Comparison of ENCODE assay signal across 28 mouse cellular contexts in the genomic region with DNA sequence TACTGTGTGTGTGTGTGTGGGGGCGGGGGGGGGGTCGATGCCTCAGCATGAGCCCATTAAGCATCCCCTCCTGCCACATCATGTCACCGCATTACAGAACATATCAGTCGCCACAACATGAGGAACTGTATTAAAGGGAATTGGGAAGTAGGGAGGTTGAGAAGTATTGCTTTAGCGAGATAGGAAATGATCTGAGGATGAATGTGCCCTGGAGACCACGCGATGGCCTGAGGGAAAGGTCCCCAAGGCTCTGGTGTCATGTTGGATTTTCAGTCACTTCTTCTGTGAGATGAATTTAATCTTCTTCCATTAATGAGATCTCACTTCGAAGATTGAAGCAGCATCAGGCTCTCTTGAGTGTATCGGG. TPM values are rescaled to one million over a fixed set of nuclear protein-coding genes. Genes with fewer than 3 reads are reported as not detected.
DNase-seq lines count a peak whose midpoint lies in the region; ATAC-seq and TF ChIP-seq lines count a peak whose summit lies in the region.
"Had no signal": no experiment of that assay in that cellular context is flagged by ENCODE, and none has a peak within 500 bp of the region (broad histone marks: within the 10 kb centered on the region; RNA-seq: fewer than 3 reads in every experiment).

No protein-coding gene starts in this region.

- H3K36me3 ChIP-seq in midbrain, embryonic 14.5 days (ENCODE audit: control insufficient read depth, insufficient read depth, low read length), result no peaks in the 10 kb centered on the region
- no peaks in the 10 kb centered on the region for H3K36me3 ChIP-seq in midbrain, embryonic 10.5 days
- peaks cover 0 to 12% of the 10 kb centered on the region in 2 experiments; a peak in 2 of 4 replicates for H3K36me3 ChIP-seq in MEL (ENCODE audit: control insufficient read depth in 1 of 2, insufficient read depth in 2 of 2, low read length in 2 of 2)
- H3K36me3 ChIP-seq in kidney, embryonic 14.5 days (ENCODE audit: control insufficient read depth, insufficient read depth, low read length), result no peaks in the 10 kb centered on the region
- no peaks in the 10 kb centered on the region for H3K36me3 ChIP-seq in liver, embryonic 12.5 days
- H3K36me3 ChIP-seq: forebrain, embryonic 10.5 days; heart, embryonic 10.5 days; heart, embryonic 13.5 days had no signal

- no peak overlapping the region for H3K4me3 ChIP-seq in midbrain, embryonic 14.5 days (replicated peaks; ENCODE audit: low read depth, low read length)
- no peak overlapping the region for H3K4me3 ChIP-seq in midbrain, embryonic 10.5 days
- H3K4me3 ChIP-seq in MEL (ENCODE audit: control insufficient read depth in 1 of 2, insufficient read depth in 1 of 2, low read depth in 2 of 2, low read length in 2 of 2), result peak overlapping the region; percentile 12 to 47; a peak in 3 of 4 replicates
- H3K4me3 ChIP-seq in kidney, embryonic 14.5 days (ENCODE audit: low read length), result no peak overlapping the region
- H3K4me3 ChIP-seq in liver, embryonic 12.5 days, result no peak overlapping the region
- H3K4me3 ChIP-seq: forebrain, embryonic 10.5 days; forebrain, embryonic 13.5 days; heart, adult 2 months; heart, embryonic 10.5 days; heart, embryonic 13.5 days had no signal

- no peak overlapping the region for H3K9ac ChIP-seq in midbrain, embryonic 14.5 days (replicated peaks; ENCODE audit: low read length)
- H3K9ac ChIP-seq in MEL (ENCODE audit: control insufficient read depth, low read depth, low read length, poor library complexity, severe bottlenecking), result peak overlapping the region; percentile 57
- H3K9ac ChIP-seq in kidney, embryonic 14.5 days (ENCODE audit: low read depth, low read length), result no peak overlapping the region
- no peak overlapping the region for H3K9ac ChIP-seq in liver, embryonic 12.5 days
- H3K9ac ChIP-seq: forebrain, embryonic 13.5 days; forebrain, postnatal 0 days; heart, embryonic 13.5 days; hindbrain, embryonic 14.5 days had no signal

- no peak overlapping the region for H3K4me2 ChIP-seq in midbrain, embryonic 14.5 days (ENCODE audit: low read length)
- no peak overlapping the region for H3K4me2 ChIP-seq in kidney, embryonic 14.5 days (replicated peaks; ENCODE audit: low read depth, low read length)
- H3K4me2 ChIP-seq in liver, embryonic 12.5 days, result no peak overlapping the region
- H3K4me2 ChIP-seq: forebrain, embryonic 13.5 days; heart, embryonic 13.5 days; hindbrain, embryonic 14.5 days had no signal

- 53% methylated on average over 9 of the region's 9 CpGs for WGBS in midbrain, embryonic 14.5 days
- 72% methylated on average over 9 of the region's 9 CpGs for WGBS in midbrain, embryonic 10.5 days
- 67% methylated on average over 9 of the region's 9 CpGs for WGBS in kidney, embryonic 14.5 days
- WGBS in liver, embryonic 12.5 days (ENCODE audit: insufficient replicate concordance), result 45% methylated on average over 9 of the region's 9 CpGs

- TF ChIP-seq POLR2A in MEL (IDR thresholded peaks at IDR 0.05; ENCODE audit: control insufficient read depth in 1 of 2, insufficient read depth in 1 of 2, low read depth in 1 of 2, low read length in 2 of 2, poor library complexity in 1 of 2), result no peak

- ATAC-seq in midbrain, embryonic 14.5 days (ENCODE audit: low FRiP score, low TSS enrichment), result no peak; the same call in 1 of the 2 replicates
- 0 out of 2 replicates have a peak, but pooled peaks have one; percentile 39 for ATAC-seq in common myeloid progenitor, adult 5-6 weeks (replicated peaks; ENCODE audit: low read depth, poor library complexity, severe bottlenecking)
- ATAC-seq in kidney, embryonic 14.5 days (ENCODE audit: low FRiP score, low TSS enrichment), result no peak
- ATAC-seq in liver, embryonic 12.5 days, result no peak
- ATAC-seq: forebrain, embryonic 13.5 days; forebrain, postnatal 0 days; hindbrain, postnatal 0 days; inflammation-experienced regulatory T-cells, adult 6 months; Patski had no signal

- TF ChIP-seq CTCF in MEL (IDR thresholded peaks at IDR 0.05 in 2 of 3, conservative IDR thresholded peaks at IDR 0.05 in 1 of 3; ENCODE audit: control insufficient read depth in 1 of 3, insufficient read depth in 1 of 3, low read depth in 2 of 3, low read length in 3 of 3, poor library complexity in 1 of 3, severe bottlenecking in 1 of 3), result no peak

- no peaks in the 10 kb centered on the region for H3K27me3 ChIP-seq in midbrain, embryonic 14.5 days (ENCODE audit: control insufficient read depth, insufficient read depth, low read length)
- H3K27me3 ChIP-seq in midbrain, embryonic 10.5 days (ENCODE audit: low read depth, poor library complexity, severe bottlenecking), result no peaks in the 10 kb centered on the region
- H3K27me3 ChIP-seq in MEL (ENCODE audit: control insufficient read depth in 1 of 2, insufficient read depth in 2 of 2, low read length in 2 of 2), result no peaks in the 10 kb centered on the region
- H3K27me3 ChIP-seq in kidney, embryonic 14.5 days (ENCODE audit: control insufficient read depth, insufficient read depth, low read length), result no peaks in the 10 kb centered on the region
- peaks cover 5% of the 10 kb centered on the region for H3K27me3 ChIP-seq in liver, embryonic 12.5 days (replicated peaks)
- H3K27me3 ChIP-seq: CH12.LX; forebrain, embryonic 13.5 days; heart, embryonic 13.5 days; Patski had no signal

- H3K4me1 ChIP-seq in midbrain, embryonic 14.5 days (ENCODE audit: control insufficient read depth, insufficient read depth, low read length), result no peaks in the 10 kb centered on the region
- peaks cover 11% of the 10 kb centered on the region for H3K4me1 ChIP-seq in midbrain, embryonic 10.5 days
- peaks cover 2 to 16% of the 10 kb centered on the region in 2 experiments; a peak in 3 of 4 replicates for H3K4me1 ChIP-seq in MEL (ENCODE audit: control insufficient read depth in 1 of 2, insufficient read depth in 2 of 2, low read length in 2 of 2)
- H3K4me1 ChIP-seq in kidney, embryonic 14.5 days (ENCODE audit: control insufficient read depth, insufficient read depth, low read length), result no peaks in the 10 kb centered on the region
- no peaks in the 10 kb centered on the region; the same call in 1 of the 2 replicates for H3K4me1 ChIP-seq in liver, embryonic 12.5 days
- H3K4me1 ChIP-seq: forebrain, embryonic 13.5 days; heart, embryonic 13.5 days had no signal

- H3K9me3 ChIP-seq in midbrain, embryonic 14.5 days (ENCODE audit: control insufficient read depth, low read length), result 0 out of 2 replicates have a peak, but pooled peaks cover 3% of the 10 kb centered on the region
- peaks cover 5% of the 10 kb centered on the region; the same call in 1 of the 2 replicates for H3K9me3 ChIP-seq in midbrain, embryonic 10.5 days (replicated peaks)
- no peaks in the 10 kb centered on the region for H3K9me3 ChIP-seq in MEL (replicated peaks; ENCODE audit: insufficient read depth, low read length)
- no peaks in the 10 kb centered on the region for H3K9me3 ChIP-seq in kidney, embryonic 14.5 days (ENCODE audit: control insufficient read depth, low read length)
- H3K9me3 ChIP-seq in liver, embryonic 12.5 days (replicated peaks), result peaks cover 7% of the 10 kb centered on the region; the same call in 1 of the 2 replicates
- H3K9me3 ChIP-seq: heart, embryonic 10.5 days had no signal

- peak in 1 of 2 experiments; percentile 39; a peak in 2 of 4 replicates for TF ChIP-seq EP300 in MEL (IDR thresholded peaks at IDR 0.05; ENCODE audit: low read depth in 1 of 2, low read length in 2 of 2)

- TF ChIP-seq RAD21 in MEL (IDR thresholded peaks at IDR 0.05; ENCODE audit: low read depth, low read length), result no peak

- peak; percentile 50 for DNase-seq in midbrain, embryonic 14.5 days
- DNase-seq in midbrain, embryonic 10.5 days (ENCODE audit: low spot score), result no peak
- peak; percentile 66 for DNase-seq in MEL (ENCODE audit: low read depth, low spot score)
- DNase-seq in embryo, embryonic 11 days, result no peak
- DNase-seq: adrenal gland, postnatal 10 days; adrenal gland, postnatal 36 days; B cell, adult 2 months; cerebellum, adult 11 months; cerebellum, adult 2 months; cerebellum, adult 9-11 months; cerebellum, postnatal 25 days; forebrain, postnatal 0 days; gastrocnemius, postnatal 25 days; heart, adult 2 months; heart, postnatal 14 days; heart, postnatal 4 days had no signal

- H3K79me2 ChIP-seq in MEL (ENCODE audit: control insufficient read depth, insufficient read depth, low read length, poor library complexity), result no peaks in the 10 kb centered on the region

- H3K27ac ChIP-seq in midbrain, embryonic 14.5 days (replicated peaks; ENCODE audit: low read depth, low read length), result no peak overlapping the region
- H3K27ac ChIP-seq in midbrain, embryonic 10.5 days (replicated peaks), result no peak overlapping the region
- H3K27ac ChIP-seq in MEL (ENCODE audit: control insufficient read depth, low read depth, low read length), result peak overlapping the region; percentile 55
- no peak overlapping the region for H3K27ac ChIP-seq in kidney, embryonic 14.5 days (ENCODE audit: low read depth, low read length)
- H3K27ac ChIP-seq in liver, embryonic 12.5 days, result no peak overlapping the region
- H3K27ac ChIP-seq: forebrain, embryonic 10.5 days; forebrain, embryonic 13.5 days; heart, adult 2 months; heart, embryonic 10.5 days; heart, embryonic 13.5 days; hindbrain, embryonic 14.5 days; hindbrain, postnatal 0 days had no signal

TF ChIP-seq in MEL, 35 proteins besides CTCF, POLR2A, EP300 and RAD21:
- 0 out of 2 replicates have a peak, but pooled peaks have one; percentile 7 for TF ChIP-seq TAL1 (IDR thresholded peaks at IDR 0.05; ENCODE audit: low read length)
- TF ChIP-seq ZKSCAN1 (IDR thresholded peaks at IDR 0.05; ENCODE audit: low read depth, low read length), result no peak

RNA-seq across cellular contexts. Expression of a gene that starts 18.6 kb away (rescaled TPM):
- 18.2 and 19.0 TPM in 2 replicates for polyA plus RNA-seq in midbrain, embryonic 14.5 days (2014; fragmentation: Nextera tagmentation; extraction: Ambion mirVana)
- polyA plus RNA-seq in midbrain, embryonic 10.5 days (2016; fragmentation: Nextera tagmentation; extraction: Ambion mirVana), result 14.1 and 16.7 TPM in 2 replicates
- 9.1 and 14.2 TPM in 2 replicates for total RNA-seq in MEL (2012; rRNA removed)
- 10 to 100 TPM in 1 of 2 experiments, not detected in 1; 12.1 TPM for polyA plus RNA-seq in MEL (2012; ENCODE audit: insufficient read depth in 1 of 2, insufficient read length in 2 of 2, low read depth in 1 of 2, low replicate concordance in 2 of 2, missing spikeins in 1 of 2)
- total RNA-seq in common myeloid progenitor, adult 5-6 weeks (2017), result 7.7 and 13.2 TPM in 2 replicates
- 17.7 and 21.9 TPM in 2 replicates for polyA plus RNA-seq in kidney, embryonic 14.5 days (2014; fragmentation: Nextera tagmentation; extraction: Ambion mirVana)
- polyA plus RNA-seq in liver, embryonic 12.5 days (2016; fragmentation: Nextera tagmentation; extraction: Ambion mirVana), result 7.5 and 8.4 TPM in 2 replicates

RNA-seq across cellular contexts. Expression of a gene that starts 23.2 kb away (rescaled TPM):
- 59.8 and 104 TPM in 2 replicates for polyA plus RNA-seq in midbrain, embryonic 14.5 days (2014; fragmentation: Nextera tagmentation; extraction: Ambion mirVana)
- polyA plus RNA-seq in midbrain, embryonic 10.5 days (2016; fragmentation: Nextera tagmentation; extraction: Ambion mirVana), result 109 and 137 TPM in 2 replicates
- total RNA-seq in MEL (2012; rRNA removed), result 170 and 176 TPM in 2 replicates
- 100 to 1,000 TPM; 300 to 388 TPM for polyA plus RNA-seq in MEL (2012; ENCODE audit: insufficient read depth in 1 of 2, insufficient read length in 2 of 2, low read depth in 1 of 2, low replicate concordance in 2 of 2, missing spikeins in 1 of 2)
- total RNA-seq in common myeloid progenitor, adult 5-6 weeks (2017), result 72.0 and 88.1 TPM in 2 replicates
- 35.4 and 68.4 TPM in 2 replicates for polyA plus RNA-seq in kidney, embryonic 14.5 days (2014; fragmentation: Nextera tagmentation; extraction: Ambion mirVana)
- 69.5 and 76.4 TPM in 2 replicates for polyA plus RNA-seq in liver, embryonic 12.5 days (2016; fragmentation: Nextera tagmentation; extraction: Ambion mirVana)

Comparison
In these comparisons a context has a peak if more than half of its experiments do, and no peak if none do; other contexts are left out.
1. DNase-seq: peak in midbrain, embryonic 14.5 days (single experiment) and MEL (single experiment); none in midbrain, embryonic 10.5 days (single experiment) and embryo, embryonic 11 days (single experiment).
2. H3K4me3 ChIP-seq: peak in MEL (2 of 2); none in midbrain, embryonic 14.5 days (single experiment), midbrain, embryonic 10.5 days (single experiment), kidney, embryonic 14.5 days (single experiment) and liver, embryonic 12.5 days (single experiment).